Mouse (Mus musculus): ENCODE data around the gene Dmpk. TPM values are rescaled to one million over a fixed set of nuclear protein-coding genes. Genes with fewer than 3 reads are reported as not detected.

The Dmpk gene
- polyA plus RNA-seq, 1 experiment from 2014 or later: 17.7 TPM

DNA sequence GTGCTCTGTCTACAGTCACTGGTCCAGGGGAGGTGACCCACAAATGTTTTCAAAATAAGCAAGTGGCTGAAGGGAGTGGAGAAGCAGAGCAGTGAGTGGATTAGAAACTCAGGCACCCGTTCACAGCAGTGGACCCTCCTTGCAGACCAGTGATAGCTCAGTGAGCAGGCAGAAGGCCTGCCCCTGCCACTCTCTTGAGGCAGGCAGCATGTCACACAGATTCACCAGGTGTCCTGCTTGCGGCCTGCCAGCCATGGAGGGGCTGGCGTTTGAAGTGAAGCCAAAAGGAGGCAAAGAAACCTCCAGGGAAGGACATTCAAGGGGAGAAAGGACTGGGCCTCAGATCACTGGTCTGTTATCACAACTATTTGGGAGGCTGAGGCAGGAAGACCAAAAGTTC lies 4.9 kb upstream of the Dmpk start:
- H3K4me3 ChIP-seq: no peak overlapping the region; the same call in 1 of the 2 replicates
- no peaks in the 10 kb centered on the region for H3K27me3 ChIP-seq (ENCODE audit: insufficient read depth, poor library complexity, severe bottlenecking)
- peaks cover 60% of the 10 kb centered on the region for H3K36me3 ChIP-seq
- DNase-seq (ENCODE audit: low spot score): no peak
- peaks cover 60% of the 10 kb centered on the region for H3K4me1 ChIP-seq
- no peak overlapping the region for H3K27ac ChIP-seq
- WGBS: 82% methylated on average over 3 of the region's 3 CpGs
- H3K9me3 ChIP-seq: no peaks in the 10 kb centered on the region

GRCm38 (mm10) chr7:19080451-19080950 lies 3.1 kb upstream of the Dmpk start:
- 88% methylated on average over 19 of the region's 19 CpGs for WGBS
- peaks cover 60% of the 10 kb centered on the region for H3K36me3 ChIP-seq
- H3K4me3 ChIP-seq: peak overlapping the region; percentile 25; the same call in 1 of the 2 replicates
- H3K27me3 ChIP-seq (ENCODE audit: insufficient read depth, poor library complexity, severe bottlenecking): no peaks in the 10 kb centered on the region
- no peak overlapping the region for H3K27ac ChIP-seq
- H3K4me1 ChIP-seq: peaks cover 74% of the 10 kb centered on the region
- no peaks in the 10 kb centered on the region for H3K9me3 ChIP-seq
- DNase-seq (ENCODE audit: low spot score): no peak

- H3K4me3 ChIP-seq: no peak overlapping the region
- DNase-seq (ENCODE audit: low spot score): no peak
- H3K36me3 ChIP-seq: peaks cover 66% of the 10 kb centered on the region
- 85% methylated on average over 4 of the region's 4 CpGs for WGBS
- H3K27ac ChIP-seq: peak overlapping the region; percentile 81
- peaks cover 84% of the 10 kb centered on the region for H3K4me1 ChIP-seq
- no peaks in the 10 kb centered on the region for H3K9me3 ChIP-seq
- H3K27me3 ChIP-seq (ENCODE audit: insufficient read depth, poor library complexity, severe bottlenecking): no peaks in the 10 kb centered on the region
These were observed 1.5 kb upstream of the Dmpk start for GRCm38 (mm10) chr7:19082171-19082570.

GRCm38 (mm10) chr7:19083096-19083495 lies 553 bp upstream of the Dmpk start:
- Histone ChIP-seq H3K27ac (peak overlapping the region; percentile 81), H3K27me3 (ENCODE audit: insufficient read depth, poor library complexity, severe bottlenecking) (no peaks in the 10 kb centered on the region), H3K4me3 (peak overlapping the region; percentile 47), H3K9me3 (no peaks in the 10 kb centered on the region), H3K36me3 (peaks cover 70% of the 10 kb centered on the region), H3K4me1 (peaks cover 75% of the 10 kb centered on the region)
- DNase-seq (ENCODE audit: low spot score): no peak
- 39% methylated on average over 6 of the region's 6 CpGs for WGBS

GRCm38 (mm10) chr7:19084277-19084771 lies 675 bp downstream of the Dmpk start:
- H3K36me3 ChIP-seq: peaks cover 69% of the 10 kb centered on the region
- DNase-seq (ENCODE audit: low spot score): no peak
- no peaks in the 10 kb centered on the region for H3K27me3 ChIP-seq (ENCODE audit: insufficient read depth, poor library complexity, severe bottlenecking)
- H3K9me3 ChIP-seq: no peaks in the 10 kb centered on the region
- peak overlapping the region; percentile 81 for H3K27ac ChIP-seq
- 65% methylated on average over 6 of the region's 6 CpGs for WGBS
- peaks cover 73% of the 10 kb centered on the region for H3K4me1 ChIP-seq
- H3K4me3 ChIP-seq: peak overlapping the region; percentile 47

DNA sequence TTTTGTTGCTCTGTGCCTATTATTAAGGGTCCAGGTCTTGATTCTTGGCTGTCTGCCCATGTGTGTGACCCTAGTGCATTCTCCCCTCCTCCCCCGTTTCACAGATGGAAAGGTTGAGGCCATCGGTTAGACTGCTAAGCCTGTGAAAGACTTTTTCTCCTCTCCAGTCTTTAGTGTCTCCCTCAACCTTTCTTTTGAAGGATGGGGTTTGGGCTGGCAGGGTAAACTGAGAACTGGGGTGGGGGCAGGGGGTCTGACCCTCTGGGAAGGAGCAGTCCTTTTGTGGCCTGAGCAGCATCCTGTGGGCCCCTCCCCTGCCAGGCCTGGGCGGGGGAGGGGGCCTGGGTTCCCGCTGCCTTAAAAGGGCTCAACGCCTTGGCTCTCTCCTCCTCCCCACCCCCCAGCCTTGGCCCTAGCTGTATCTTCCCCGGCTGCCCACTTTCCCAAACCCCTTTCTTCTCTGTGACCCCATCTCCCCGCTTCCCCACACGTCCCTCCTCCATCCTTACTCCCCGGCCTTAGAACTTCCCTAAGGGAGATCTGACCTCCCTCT lies 1.3 kb downstream of the Dmpk start:
- H3K4me1 ChIP-seq: peaks cover 67% of the 10 kb centered on the region
- 23% methylated on average over 9 of the region's 9 CpGs for WGBS
- H3K4me3 ChIP-seq: peak overlapping the region; percentile 47
- peak overlapping the region; percentile 81 for H3K27ac ChIP-seq
- DNase-seq (ENCODE audit: low spot score): no peak
- H3K9me3 ChIP-seq: no peaks in the 10 kb centered on the region
- peaks cover 66% of the 10 kb centered on the region for H3K36me3 ChIP-seq
- no peaks in the 10 kb centered on the region for H3K27me3 ChIP-seq (ENCODE audit: insufficient read depth, poor library complexity, severe bottlenecking)

DNA sequence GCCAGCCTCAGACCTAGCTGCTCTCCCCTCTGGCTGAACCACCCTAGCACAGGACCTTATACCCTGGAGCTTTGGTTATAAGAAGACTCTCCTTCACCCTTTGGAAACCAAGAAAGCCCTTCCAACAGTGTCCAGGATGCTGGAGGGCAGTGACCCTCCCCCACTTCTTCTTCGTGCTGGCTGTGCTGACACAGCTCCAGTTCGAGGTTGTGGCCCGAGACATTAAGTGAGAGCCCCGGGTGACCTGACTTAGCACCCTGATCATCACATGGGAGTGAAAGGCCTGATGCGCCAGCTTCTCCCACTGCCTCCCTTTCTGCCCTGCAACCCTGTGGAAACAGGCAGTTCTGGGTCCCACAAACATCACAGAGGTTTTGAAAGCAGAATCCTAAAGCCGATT lies 1.8 kb downstream of the Dmpk start:
- peaks cover 1% of the 10 kb centered on the region for H3K27me3 ChIP-seq (ENCODE audit: insufficient read depth, poor library complexity, severe bottlenecking)
- H3K4me3 ChIP-seq: peak overlapping the region; percentile 47
- H3K27ac ChIP-seq: peak overlapping the region; percentile 81
- no peaks in the 10 kb centered on the region for H3K9me3 ChIP-seq
- H3K36me3 ChIP-seq: peaks cover 66% of the 10 kb centered on the region
- peaks cover 67% of the 10 kb centered on the region for H3K4me1 ChIP-seq
- DNase-seq (ENCODE audit: low spot score): no peak
- 8% methylated on average over 6 of the region's 6 CpGs for WGBS

DNA sequence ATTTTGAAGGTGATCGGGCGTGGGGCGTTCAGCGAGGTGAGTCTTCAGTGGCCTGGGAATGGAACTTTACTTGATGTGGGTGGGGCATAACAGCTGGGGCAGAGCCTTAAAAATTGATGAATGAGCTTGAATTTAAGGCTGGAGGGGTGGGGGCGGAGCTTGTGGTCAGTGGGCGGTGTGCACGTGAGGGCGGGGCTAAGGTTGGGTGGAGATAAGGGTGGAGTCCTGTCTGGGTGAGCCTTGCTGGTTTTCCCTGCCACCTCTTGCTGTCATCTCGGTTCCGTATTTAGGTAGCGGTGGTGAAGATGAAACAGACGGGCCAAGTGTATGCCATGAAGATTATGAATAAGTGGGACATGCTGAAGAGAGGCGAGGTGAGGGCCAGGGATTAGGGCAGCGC lies 2.4 kb downstream of the Dmpk start:
- H3K27me3 ChIP-seq (ENCODE audit: insufficient read depth, poor library complexity, severe bottlenecking): peaks cover 7% of the 10 kb centered on the region
- peak overlapping the region; percentile 81; the same call in 1 of the 2 replicates for H3K27ac ChIP-seq
- no peak for DNase-seq (ENCODE audit: low spot score)
- peaks cover 66% of the 10 kb centered on the region for H3K36me3 ChIP-seq
- peaks cover 70% of the 10 kb centered on the region for H3K4me1 ChIP-seq
- WGBS: 9% methylated on average over 14 of the region's 14 CpGs
- H3K4me3 ChIP-seq: peak overlapping the region; percentile 47
- no peaks in the 10 kb centered on the region for H3K9me3 ChIP-seq

DNA sequence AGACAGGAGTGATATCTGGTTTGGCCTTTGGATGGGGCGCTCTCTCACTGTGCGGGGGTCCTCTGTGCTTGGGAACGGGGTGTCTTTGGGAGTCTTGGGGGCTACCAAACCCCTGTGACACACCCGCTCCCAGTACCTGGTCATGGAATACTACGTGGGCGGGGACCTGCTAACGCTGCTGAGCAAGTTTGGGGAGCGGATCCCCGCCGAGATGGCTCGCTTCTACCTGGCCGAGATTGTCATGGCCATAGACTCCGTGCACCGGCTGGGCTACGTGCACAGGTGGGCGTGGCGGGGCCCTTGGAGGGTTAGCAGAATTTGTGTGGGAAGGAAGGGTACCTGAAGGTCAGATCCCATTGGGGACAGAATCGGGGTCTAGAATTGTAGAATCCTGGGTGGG lies 3.1 kb downstream of the Dmpk start:
- Histone ChIP-seq H3K4me1 (peaks cover 71% of the 10 kb centered on the region), H3K27me3 (ENCODE audit: insufficient read depth, poor library complexity, severe bottlenecking) (peaks cover 14% of the 10 kb centered on the region), H3K27ac (no peak overlapping the region), H3K4me3 (peak overlapping the region; percentile 47; the same call in 1 of the 2 replicates), H3K9me3 (no peaks in the 10 kb centered on the region), H3K36me3 (peaks cover 63% of the 10 kb centered on the region)
- 58% methylated on average over 18 of the region's 18 CpGs for WGBS
- DNase-seq (ENCODE audit: low spot score): no peak

DNA sequence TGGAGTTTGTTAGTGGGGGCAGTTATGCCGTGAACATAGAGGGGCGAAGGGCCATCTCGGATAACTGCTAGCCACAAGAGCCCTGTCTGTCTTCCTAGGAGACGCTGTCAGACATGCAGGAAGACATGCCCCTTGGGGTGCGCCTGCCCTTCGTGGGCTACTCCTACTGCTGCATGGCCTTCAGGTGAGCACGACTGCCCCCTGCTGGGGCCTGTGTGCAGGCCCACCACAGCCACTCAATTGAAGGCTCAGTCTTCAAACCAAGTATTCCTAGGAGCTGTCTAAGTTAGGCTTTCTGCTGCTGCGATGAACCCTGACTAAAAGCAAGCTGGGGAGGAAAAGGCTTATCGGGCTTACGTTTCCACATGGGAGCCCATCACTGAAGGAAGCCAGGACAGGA lies 5.2 kb downstream of the Dmpk start:
- Histone ChIP-seq H3K36me3 (peaks cover 48% of the 10 kb centered on the region), H3K27me3 (ENCODE audit: insufficient read depth, poor library complexity, severe bottlenecking) (peaks cover 20% of the 10 kb centered on the region), H3K4me3 (no peak overlapping the region), H3K4me1 (peaks cover 70% of the 10 kb centered on the region), H3K9me3 (no peaks in the 10 kb centered on the region), H3K27ac (no peak overlapping the region)
- DNase-seq (ENCODE audit: low spot score): no peak
- 36% methylated on average over 10 of the region's 10 CpGs for WGBS

DNA sequence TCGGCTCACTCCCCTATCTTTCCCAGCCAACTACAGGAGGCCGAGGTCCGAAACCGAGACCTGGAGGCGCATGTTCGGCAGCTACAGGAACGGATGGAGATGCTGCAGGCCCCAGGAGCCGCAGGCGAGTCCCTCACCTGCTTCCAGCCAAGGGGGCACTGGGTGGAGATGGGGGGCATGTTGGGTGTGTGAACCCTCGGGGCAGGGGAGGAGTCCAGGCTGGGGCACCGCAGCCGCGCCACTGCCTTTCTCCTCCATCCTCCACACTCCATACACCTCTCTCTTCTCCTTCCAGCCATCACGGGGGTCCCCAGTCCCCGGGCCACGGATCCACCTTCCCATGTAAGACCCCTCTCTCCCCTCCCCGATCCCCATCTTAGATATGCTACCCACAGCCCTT lies 8.3 kb downstream of the Dmpk start:
- Histone ChIP-seq H3K4me3 (peak overlapping the region; percentile 87), H3K27ac (peak overlapping the region; percentile 98), H3K4me1 (peaks cover 64% of the 10 kb centered on the region), H3K36me3 (peaks cover 44% of the 10 kb centered on the region), H3K9me3 (no peaks in the 10 kb centered on the region), H3K27me3 (ENCODE audit: insufficient read depth, poor library complexity, severe bottlenecking) (peaks cover 20% of the 10 kb centered on the region)
- 29% methylated on average over 17 of the region's 17 CpGs for WGBS
- DNase-seq (ENCODE audit: low spot score): no peak

- no peaks in the 10 kb centered on the region for H3K9me3 ChIP-seq
- H3K4me1 ChIP-seq: peaks cover 66% of the 10 kb centered on the region
- peaks cover 20% of the 10 kb centered on the region for H3K27me3 ChIP-seq (ENCODE audit: insufficient read depth, poor library complexity, severe bottlenecking)
- H3K36me3 ChIP-seq: peaks cover 45% of the 10 kb centered on the region
- peak overlapping the region; percentile 98 for H3K27ac ChIP-seq
- 4% methylated on average over 38 of the region's 38 CpGs for WGBS
- peak; percentile 94 for DNase-seq (ENCODE audit: low spot score)
- peak overlapping the region; percentile 87 for H3K4me3 ChIP-seq
These were observed 8.9 kb downstream of the Dmpk start for GRCm38 (mm10) chr7:19092381-19093173.

DNA sequence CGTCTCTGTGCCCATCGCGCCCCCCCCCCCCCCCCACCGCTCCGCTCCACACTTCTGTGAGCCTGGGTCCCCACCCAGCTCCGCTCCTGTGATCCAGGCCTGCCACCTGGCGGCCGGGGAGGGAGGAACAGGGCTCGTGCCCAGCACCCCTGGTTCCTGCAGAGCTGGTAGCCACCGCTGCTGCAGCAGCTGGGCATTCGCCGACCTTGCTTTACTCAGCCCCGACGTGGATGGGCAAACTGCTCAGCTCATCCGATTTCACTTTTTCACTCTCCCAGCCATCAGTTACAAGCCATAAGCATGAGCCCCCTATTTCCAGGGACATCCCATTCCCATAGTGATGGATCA lies 9.5 kb downstream of the Dmpk start:
- no peaks in the 10 kb centered on the region for H3K9me3 ChIP-seq
- under 1% methylated on average over 14 of the region's 15 CpGs for WGBS
- peak overlapping the region; percentile 87 for H3K4me3 ChIP-seq
- H3K27ac ChIP-seq: peak overlapping the region; percentile 98
- peaks cover 20% of the 10 kb centered on the region for H3K27me3 ChIP-seq (ENCODE audit: insufficient read depth, poor library complexity, severe bottlenecking)
- peak; percentile 94 for DNase-seq (ENCODE audit: low spot score)
- H3K4me1 ChIP-seq: peaks cover 66% of the 10 kb centered on the region
- H3K36me3 ChIP-seq: peaks cover 45% of the 10 kb centered on the region
